Mouse (Mus musculus): ENCODE measurements at regions not wholly inside any gene's neighbourhood (a gene's known extent, or its start where the extent isn't known, plus 50 kb on each side); places are given as distances from the start of the nearest gene placed in this dataset.

DNA sequence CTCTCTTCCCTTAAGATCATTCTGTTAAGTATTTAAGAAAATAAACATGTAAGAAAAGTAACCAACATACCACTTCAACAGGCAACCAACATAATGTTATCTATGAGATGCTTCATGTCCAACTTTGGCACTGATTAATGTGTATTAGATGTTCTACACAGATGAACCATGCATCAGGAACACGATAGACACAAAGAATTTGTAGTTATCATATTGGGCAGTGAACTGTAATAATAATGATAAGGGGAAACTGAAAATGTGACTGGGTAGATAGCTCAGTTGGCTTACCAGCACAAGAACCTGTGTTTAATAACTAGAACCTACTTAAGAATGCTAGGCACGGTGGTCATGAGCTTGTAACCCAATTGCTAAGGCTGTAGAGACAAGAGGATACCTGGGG lies 107.0 kb upstream of the Gpr139 start:
- Histone ChIP-seq H3K4me3 (ENCODE audit: insufficient read depth, low read depth, low read length) (no peak overlapping the region), H3K79me2 (ENCODE audit: control insufficient read depth, insufficient read depth, low read length) (no peaks in the 10 kb centered on the region), H3K36me3 (ENCODE audit: control insufficient read depth, insufficient read depth, low read length) (no peaks in the 10 kb centered on the region), H3K9ac (ENCODE audit: low read depth, low read length) (no peak overlapping the region), H3K4me1 (ENCODE audit: control insufficient read depth, insufficient read depth, low read length) (no peaks in the 10 kb centered on the region), H3K27ac (replicated peaks; ENCODE audit: insufficient read depth, low read depth, low read length) (no peak overlapping the region), H3K27me3 (ENCODE audit: control insufficient read depth, insufficient read depth, low read length) (no peaks in the 10 kb centered on the region)
- WGBS = 64% methylated on average over 2 of the region's 2 CpGs
- DNase-seq (ENCODE audit: extremely low read depth, low read depth, low spot score) = no peak
- no peak for TF ChIP-seq POLR2A (IDR thresholded peaks at IDR 0.05; ENCODE audit: extremely low read depth, insufficient read depth, low read length)

DNA sequence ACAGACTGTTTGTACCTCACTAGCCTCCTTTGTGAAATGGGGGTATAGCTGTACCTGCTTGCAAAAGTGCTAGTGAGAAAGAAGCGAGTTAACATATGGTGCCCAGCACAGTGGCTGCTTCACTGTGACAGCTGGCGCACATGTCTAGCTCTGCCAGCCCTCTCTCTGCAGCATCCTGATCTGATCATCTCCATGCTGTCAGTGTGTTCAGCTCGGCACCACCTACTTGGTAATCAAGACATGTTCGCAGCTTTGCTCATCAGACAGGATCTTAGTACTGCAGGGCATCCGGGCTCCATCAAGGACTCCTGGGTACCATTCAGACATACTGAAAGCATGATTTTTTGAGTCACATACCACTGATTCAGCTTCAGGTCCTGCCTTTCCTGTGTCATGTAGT lies 100.9 kb upstream of the Gpr139 start:
- Histone ChIP-seq H3K79me2 (ENCODE audit: control insufficient read depth, insufficient read depth, low read length) (no peaks in the 10 kb centered on the region), H3K27ac (replicated peaks; ENCODE audit: insufficient read depth, low read depth, low read length) (no peak overlapping the region), H3K27me3 (ENCODE audit: control insufficient read depth, insufficient read depth, low read length) (no peaks in the 10 kb centered on the region), H3K4me1 (ENCODE audit: control insufficient read depth, insufficient read depth, low read length) (no peaks in the 10 kb centered on the region), H3K9ac (ENCODE audit: low read depth, low read length) (no peak overlapping the region), H3K36me3 (ENCODE audit: control insufficient read depth, insufficient read depth, low read length) (no peaks in the 10 kb centered on the region), H3K4me3 (ENCODE audit: insufficient read depth, low read depth, low read length) (no peak overlapping the region)
- TF ChIP-seq POLR2A (IDR thresholded peaks at IDR 0.05; ENCODE audit: extremely low read depth, insufficient read depth, low read length) (no peak), CTCF (IDR thresholded peaks at IDR 0.05; ENCODE audit: low read depth, low read length) (no peak)
- DNase-seq (ENCODE audit: extremely low read depth, low read depth, low spot score) = no peak
- 84% methylated on average over 5 of the region's 5 CpGs for WGBS

DNA sequence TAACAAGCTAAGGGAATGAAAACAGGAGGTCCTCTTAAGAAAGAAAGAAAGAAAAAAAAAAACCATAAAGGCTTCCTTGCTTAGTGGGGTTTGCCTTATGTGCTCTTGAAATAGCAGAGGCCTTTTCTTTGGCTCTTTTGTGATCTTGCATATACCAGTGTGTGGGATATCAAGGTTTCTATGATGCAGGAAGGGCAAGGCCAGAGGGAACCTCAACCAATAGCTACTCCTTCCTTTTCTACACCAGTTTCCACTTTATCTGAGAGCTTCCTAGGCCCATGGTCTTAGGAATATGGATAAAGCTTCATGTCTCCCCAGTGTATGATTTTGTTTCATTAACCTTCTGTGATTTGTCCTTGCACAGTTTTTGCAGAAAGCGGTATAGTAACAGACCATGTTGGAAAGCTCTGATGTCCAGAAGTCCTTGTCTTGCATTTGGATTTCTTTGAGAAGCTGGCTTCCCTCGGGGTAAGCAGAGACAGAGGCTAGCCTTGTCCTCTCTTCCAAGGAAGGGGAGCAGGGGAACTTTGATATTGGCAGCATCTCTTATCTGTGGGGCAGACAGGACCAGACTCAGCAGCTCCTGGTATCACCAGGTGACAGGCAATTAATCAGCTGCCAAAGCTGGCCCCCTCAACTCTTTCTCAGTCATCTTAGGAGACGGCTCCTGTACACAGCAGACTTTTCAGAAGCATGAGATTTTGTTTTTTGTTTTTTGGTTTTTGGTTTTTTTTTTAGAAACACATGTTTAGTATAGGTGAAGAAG lies 95.7 kb upstream of the Gpr139 start:
- DNase-seq (ENCODE audit: extremely low read depth, low read depth, low spot score) = no peak
- TF ChIP-seq CTCF (IDR thresholded peaks at IDR 0.05; ENCODE audit: low read depth, low read length) (no peak), POLR2A (IDR thresholded peaks at IDR 0.05; ENCODE audit: extremely low read depth, insufficient read depth, low read length) (no peak)
- Histone ChIP-seq H3K27ac (replicated peaks; ENCODE audit: insufficient read depth, low read depth, low read length) (no peak overlapping the region), H3K4me3 (ENCODE audit: insufficient read depth, low read depth, low read length) (no peak overlapping the region), H3K36me3 (ENCODE audit: control insufficient read depth, insufficient read depth, low read length) (no peaks in the 10 kb centered on the region), H3K27me3 (ENCODE audit: control insufficient read depth, insufficient read depth, low read length) (no peaks in the 10 kb centered on the region), H3K9ac (ENCODE audit: low read depth, low read length) (no peak overlapping the region), H3K79me2 (ENCODE audit: control insufficient read depth, insufficient read depth, low read length) (no peaks in the 10 kb centered on the region), H3K4me1 (ENCODE audit: control insufficient read depth, insufficient read depth, low read length) (no peaks in the 10 kb centered on the region)
- 67% methylated on average over 3 of the region's 3 CpGs for WGBS

DNA sequence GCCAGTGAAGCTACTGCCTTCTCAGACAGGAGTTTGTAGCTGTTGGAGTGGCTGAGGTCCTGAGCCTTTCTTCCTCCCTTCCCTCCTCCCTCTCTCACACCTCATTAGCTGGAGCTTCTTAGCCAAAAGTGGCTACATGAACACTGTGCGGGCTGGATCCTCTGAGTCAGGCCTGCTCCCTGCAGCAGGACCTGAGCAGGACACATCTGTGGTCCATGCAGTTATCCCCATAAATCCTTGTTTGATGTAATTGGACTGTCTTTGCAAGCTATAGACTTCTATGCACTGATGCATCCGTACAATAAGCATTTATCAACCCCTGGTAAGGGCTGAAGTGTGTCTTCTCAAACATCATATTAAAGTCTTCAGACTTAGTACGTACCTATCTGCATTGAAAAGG lies 88.2 kb upstream of the Gpr139 start:
- Histone ChIP-seq H3K9ac (ENCODE audit: low read depth, low read length) (no peak overlapping the region), H3K79me2 (ENCODE audit: control insufficient read depth, insufficient read depth, low read length) (no peaks in the 10 kb centered on the region), H3K27me3 (ENCODE audit: control insufficient read depth, insufficient read depth, low read length) (no peaks in the 10 kb centered on the region), H3K4me3 (ENCODE audit: insufficient read depth, low read depth, low read length) (no peak overlapping the region), H3K36me3 (ENCODE audit: control insufficient read depth, insufficient read depth, low read length) (no peaks in the 10 kb centered on the region), H3K4me1 (ENCODE audit: control insufficient read depth, insufficient read depth, low read length) (no peaks in the 10 kb centered on the region), H3K27ac (replicated peaks; ENCODE audit: insufficient read depth, low read depth, low read length) (no peak overlapping the region)
- WGBS = 87% methylated on average over 3 of the region's 3 CpGs
- no peak for TF ChIP-seq POLR2A (IDR thresholded peaks at IDR 0.05; ENCODE audit: extremely low read depth, insufficient read depth, low read length)
- TF ChIP-seq CTCF (IDR thresholded peaks at IDR 0.05; ENCODE audit: low read depth, low read length) = no peak
- no peak for DNase-seq (ENCODE audit: extremely low read depth, low read depth, low spot score)

DNA sequence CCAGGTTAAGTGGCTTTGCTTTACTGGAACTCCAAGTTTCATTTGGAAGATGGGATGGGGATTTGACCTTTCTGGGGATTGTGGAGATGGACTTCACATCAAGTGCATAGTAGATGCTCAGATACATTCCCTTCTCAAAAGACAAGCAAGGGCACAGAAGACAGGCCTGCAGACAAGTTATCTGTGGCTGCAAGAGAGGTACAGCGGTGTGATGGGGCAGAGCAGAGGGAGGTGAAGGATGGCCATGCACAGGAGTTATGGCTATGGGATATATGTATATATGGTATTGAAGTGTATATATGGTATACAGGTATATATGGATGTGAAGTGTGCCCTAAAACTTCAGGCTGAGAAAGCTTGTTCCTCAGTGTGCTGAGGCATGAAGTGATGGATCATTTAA lies 87.0 kb upstream of the Gpr139 start:
- Histone ChIP-seq H3K27ac (replicated peaks; ENCODE audit: insufficient read depth, low read depth, low read length) (no peak overlapping the region), H3K9ac (ENCODE audit: low read depth, low read length) (no peak overlapping the region), H3K4me3 (ENCODE audit: insufficient read depth, low read depth, low read length) (no peak overlapping the region), H3K27me3 (ENCODE audit: control insufficient read depth, insufficient read depth, low read length) (no peaks in the 10 kb centered on the region), H3K36me3 (ENCODE audit: control insufficient read depth, insufficient read depth, low read length) (no peaks in the 10 kb centered on the region), H3K4me1 (ENCODE audit: control insufficient read depth, insufficient read depth, low read length) (no peaks in the 10 kb centered on the region), H3K79me2 (ENCODE audit: control insufficient read depth, insufficient read depth, low read length) (no peaks in the 10 kb centered on the region)
- TF ChIP-seq CTCF (IDR thresholded peaks at IDR 0.05; ENCODE audit: low read depth, low read length) (no peak), POLR2A (IDR thresholded peaks at IDR 0.05; ENCODE audit: extremely low read depth, insufficient read depth, low read length) (no peak)
- 86% methylated on average over 1 of the region's 1 CpGs for WGBS
- no peak for DNase-seq (ENCODE audit: extremely low read depth, low read depth, low spot score)

DNA sequence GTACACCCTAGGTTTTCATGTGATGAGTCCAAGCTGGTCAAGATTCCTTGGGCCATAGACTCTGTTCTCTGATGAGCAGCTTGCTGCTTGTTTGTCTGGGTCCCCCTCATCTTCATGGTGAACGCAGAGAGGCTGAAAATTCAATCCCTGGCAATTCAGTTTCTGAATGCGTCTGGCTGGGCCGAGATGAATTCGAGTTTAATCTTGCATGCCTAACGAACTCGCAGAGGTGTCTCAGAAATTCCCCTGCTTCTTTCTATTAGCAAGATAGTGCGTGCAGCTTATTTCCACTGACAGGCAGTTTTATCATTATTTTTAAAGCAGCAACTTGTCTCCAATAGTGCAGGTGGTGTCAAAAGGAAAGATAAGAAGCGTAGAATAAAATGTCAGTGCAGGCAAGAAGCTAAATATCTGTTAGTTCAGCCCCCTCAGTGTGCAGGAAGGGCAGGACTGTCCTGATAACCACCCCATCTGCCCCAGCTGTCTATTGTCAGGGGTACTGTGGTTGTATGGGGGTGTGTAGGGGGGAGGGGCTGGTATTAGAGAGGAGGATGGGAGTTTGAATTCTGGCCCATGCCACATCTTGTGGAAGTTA lies 86.5 kb upstream of the Gpr139 start:
- H3K4me3 ChIP-seq (ENCODE audit: insufficient read depth, low read depth, low read length) = no peak overlapping the region
- H3K27ac ChIP-seq (replicated peaks; ENCODE audit: insufficient read depth, low read depth, low read length) = no peak overlapping the region
- TF ChIP-seq CTCF (IDR thresholded peaks at IDR 0.05; ENCODE audit: low read depth, low read length) (no peak), POLR2A (IDR thresholded peaks at IDR 0.05; ENCODE audit: extremely low read depth, insufficient read depth, low read length) (no peak)

More for the DNA sequence above, 86.5 kb upstream of the Gpr139 start:
- Histone ChIP-seq H3K79me2 (ENCODE audit: control insufficient read depth, insufficient read depth, low read length) (no peaks in the 10 kb centered on the region), H3K4me1 (ENCODE audit: control insufficient read depth, insufficient read depth, low read length) (no peaks in the 10 kb centered on the region), H3K9ac (ENCODE audit: low read depth, low read length) (no peak overlapping the region), H3K27me3 (ENCODE audit: control insufficient read depth, insufficient read depth, low read length) (no peaks in the 10 kb centered on the region), H3K36me3 (ENCODE audit: control insufficient read depth, insufficient read depth, low read length) (no peaks in the 10 kb centered on the region)
- WGBS = 68% methylated on average over 8 of the region's 8 CpGs
- no peak for DNase-seq (ENCODE audit: extremely low read depth, low read depth, low spot score)

All from liver, adult 2 months (tissue).